Mouse (Mus musculus) cerebellum, adult 9-10 months (tissue): ENCODE results near the gene Ankmy1.

Source experiments
- DNase-seq: peaks from one replicate; pipeline ENCODE4 v3.0.0; 2022

Ankmy1 gene

DNA sequence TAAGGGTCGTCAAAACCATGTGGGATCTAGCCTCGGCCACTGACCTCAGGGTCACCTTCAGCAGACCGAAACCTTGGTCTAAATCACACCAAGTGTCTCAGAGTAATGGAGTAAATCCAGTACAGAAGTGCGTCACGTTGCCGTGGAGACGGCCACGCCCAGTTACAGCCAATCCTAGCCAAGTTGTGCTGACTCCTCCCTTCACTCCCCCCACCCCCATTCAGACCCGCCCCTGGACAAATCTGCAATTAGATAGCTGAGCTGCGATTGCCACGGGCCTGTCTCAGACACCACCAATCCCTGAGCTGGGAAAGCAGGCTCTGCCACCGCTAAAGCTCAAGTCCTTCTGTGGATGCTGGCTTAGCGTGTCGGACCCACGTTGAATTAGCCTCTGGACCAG, at the start of gene Ankmy1:
TSS of gene Ankmy1 (minus strand) at position 121 of the 400 bp plus-strand sequence.
- no peak for DNase-seq

GRCm38 (mm10) chr1:92950607-92951006, 47.9 kb upstream of the Ankmy1 start, which contains the start of gene Gpr35:
Gpr35 (plus strand) TSS chr1:92950865.
- no peak for DNase-seq

DNA sequence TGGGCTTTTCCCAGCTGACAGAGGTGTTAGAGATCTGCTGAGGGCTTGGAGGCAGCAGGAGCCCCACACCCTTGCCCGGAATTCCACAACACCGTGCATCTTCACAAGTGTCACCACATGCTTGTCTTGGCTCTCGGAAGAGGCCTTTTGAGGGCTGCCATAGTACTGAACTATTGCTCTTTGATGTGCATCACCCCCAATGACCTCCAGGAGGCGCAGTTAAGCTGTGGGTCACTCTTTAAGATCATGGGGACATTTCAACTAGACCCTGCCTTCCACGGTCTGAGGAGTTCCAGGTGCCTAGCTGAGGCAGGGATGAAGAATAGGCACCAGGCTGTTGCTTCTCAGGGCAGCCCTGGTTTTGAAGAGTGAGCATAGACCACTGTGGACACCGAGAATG, 46.7 kb upstream of the Ankmy1 start:
- no peak for DNase-seq

DNA sequence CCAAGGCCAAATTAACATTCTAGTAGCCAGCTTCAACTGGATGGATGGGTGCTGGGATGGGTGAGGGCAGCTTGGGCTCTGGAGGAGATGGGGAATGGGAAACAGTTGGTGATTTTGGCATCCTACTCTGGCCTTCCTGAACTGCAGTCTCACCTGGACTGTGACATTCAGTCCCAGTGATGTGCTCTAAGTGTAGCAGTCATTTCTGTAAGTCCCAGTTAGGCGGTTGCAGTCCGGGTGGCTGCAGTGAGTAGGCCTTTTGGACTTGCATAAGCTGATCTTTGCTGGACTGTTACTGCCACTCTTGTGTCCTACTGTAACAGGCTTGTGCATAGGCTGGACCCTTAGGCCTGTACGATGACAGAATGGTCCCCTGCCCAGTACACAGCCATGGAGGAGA, 45.3 kb upstream of the Ankmy1 start:
- DNase-seq, result no peak

DNA sequence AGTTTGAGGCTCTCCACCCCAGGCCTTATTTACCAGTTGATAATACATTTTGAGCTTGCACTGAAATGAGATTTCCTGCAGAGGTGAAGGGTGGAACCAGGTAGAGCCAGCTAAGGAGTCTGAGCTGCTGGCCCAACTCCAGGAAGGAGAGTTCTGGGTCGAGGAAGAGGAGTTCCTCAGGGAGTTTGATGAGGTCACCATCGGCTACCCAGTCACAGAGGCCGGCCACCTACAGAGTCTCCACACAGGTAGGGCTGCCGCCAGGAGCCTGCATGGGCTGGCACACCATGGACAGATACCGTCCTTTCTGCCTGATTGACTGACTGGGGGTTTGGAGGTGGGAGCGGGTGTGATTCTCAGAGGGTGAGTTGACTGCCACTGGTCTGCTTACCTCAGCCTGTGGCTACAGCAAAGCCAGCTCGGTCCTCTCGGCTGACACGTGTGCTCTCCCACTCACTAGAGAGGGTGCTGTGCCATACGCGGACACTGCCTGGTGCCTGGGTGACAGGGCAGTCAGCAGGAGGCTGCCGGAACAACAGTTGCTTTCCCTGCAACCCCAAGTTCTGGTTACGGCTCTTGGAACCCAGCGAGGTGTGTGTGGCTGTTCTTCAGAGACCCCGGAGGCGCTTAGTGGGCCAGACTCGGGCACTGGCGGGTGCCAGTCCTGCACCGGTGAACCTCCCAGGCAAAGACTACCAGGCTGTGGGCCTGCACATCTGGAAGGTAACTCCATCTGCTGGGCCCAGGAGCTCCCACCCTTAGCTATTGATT, 40.7 kb upstream of the Ankmy1 start:
- no peak for DNase-seq

- peak; percentile 66 for DNase-seq
Measured at GRCm38 (mm10) chr1:92939746-92940145, 37.0 kb upstream of the Ankmy1 start.

- DNase-seq, result no peak
Measured at GRCm38 (mm10) chr1:92937797-92938196, 35.1 kb upstream of the Ankmy1 start.

DNA sequence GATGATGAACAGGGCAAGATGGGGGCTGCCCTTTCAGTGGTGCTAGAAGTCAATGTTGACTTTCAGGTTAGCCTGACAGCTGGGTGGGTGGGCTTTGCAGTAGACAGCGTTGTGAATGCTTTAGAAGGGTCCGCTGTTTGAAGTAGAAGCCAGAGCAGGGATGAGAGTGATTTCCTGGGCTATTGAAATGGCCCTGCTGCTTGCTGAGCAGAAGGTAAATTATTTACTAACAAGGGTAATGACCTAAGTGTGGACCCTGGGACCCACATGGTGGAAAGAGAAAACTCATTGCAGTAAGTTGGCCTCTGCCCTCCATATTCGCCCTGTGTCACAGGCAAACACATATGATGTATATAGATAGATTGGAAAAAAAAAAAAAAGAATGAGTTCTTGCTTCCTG, 33.8 kb upstream of the Ankmy1 start:
- DNase-seq, result no peak

DNA sequence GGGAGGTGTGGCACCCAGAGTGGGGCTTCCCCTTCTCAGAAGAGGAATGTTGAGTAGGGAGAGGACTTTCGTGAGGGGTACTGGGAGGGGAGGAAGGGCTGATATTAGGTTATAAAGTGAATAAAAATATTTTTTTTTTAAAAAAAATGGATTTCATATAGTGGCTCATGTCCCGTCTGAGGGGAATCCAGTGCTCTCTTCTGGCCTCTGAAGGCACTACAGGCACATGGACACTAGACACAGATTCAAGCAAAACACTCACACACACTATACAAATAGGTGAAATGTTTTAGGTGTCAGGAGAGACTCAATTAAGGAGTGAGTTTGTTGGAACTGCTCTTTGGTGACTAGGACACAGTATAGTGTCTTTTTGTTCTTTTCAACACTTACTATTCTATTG, 33.3 kb upstream of the Ankmy1 start:
- no peak for DNase-seq

GRCm38 (mm10) chr1:92935054-92935962, 32.6 kb upstream of the Ankmy1 start:
- DNase-seq, result peak; percentile 67

GRCm38 (mm10) chr1:92934182-92934827, 31.6 kb upstream of the Ankmy1 start, which contains the start of gene Capn10:
Capn10 (plus strand) TSS chr1:92934376.
- DNase-seq, result peak; percentile 96

GRCm38 (mm10) chr1:92933611-92934010, 30.9 kb upstream of the Ankmy1 start:
- DNase-seq, result no peak

GRCm38 (mm10) chr1:92930171-92930706, 27.5 kb upstream of the Ankmy1 start:
- DNase-seq, result no peak

DNA sequence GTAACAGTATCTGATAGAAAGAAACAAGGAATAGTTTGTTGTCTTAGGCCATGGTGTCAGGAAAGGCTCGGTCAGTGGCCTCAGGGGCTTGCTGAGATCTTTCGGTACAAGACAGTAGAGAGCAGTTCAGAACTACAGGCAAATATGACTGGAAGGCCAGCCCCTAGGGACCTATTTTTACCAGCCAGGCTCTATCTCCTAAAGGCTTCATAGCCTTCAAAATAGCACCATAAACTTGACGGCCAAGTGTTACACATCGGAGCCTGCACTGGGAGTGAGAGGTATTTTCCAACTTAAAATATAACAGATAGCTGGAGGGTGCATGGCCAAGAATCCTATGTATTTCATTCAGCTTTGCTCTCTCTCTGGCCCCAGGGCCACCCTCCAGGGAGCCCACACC, 18.8 kb upstream of the Ankmy1 start:
- no peak for DNase-seq

GRCm38 (mm10) chr1:92920474-92921200, 17.9 kb upstream of the Ankmy1 start:
- DNase-seq, result no peak

- no peak for DNase-seq
Measured at GRCm38 (mm10) chr1:92919775-92920174, 17.1 kb upstream of the Ankmy1 start.

DNA sequence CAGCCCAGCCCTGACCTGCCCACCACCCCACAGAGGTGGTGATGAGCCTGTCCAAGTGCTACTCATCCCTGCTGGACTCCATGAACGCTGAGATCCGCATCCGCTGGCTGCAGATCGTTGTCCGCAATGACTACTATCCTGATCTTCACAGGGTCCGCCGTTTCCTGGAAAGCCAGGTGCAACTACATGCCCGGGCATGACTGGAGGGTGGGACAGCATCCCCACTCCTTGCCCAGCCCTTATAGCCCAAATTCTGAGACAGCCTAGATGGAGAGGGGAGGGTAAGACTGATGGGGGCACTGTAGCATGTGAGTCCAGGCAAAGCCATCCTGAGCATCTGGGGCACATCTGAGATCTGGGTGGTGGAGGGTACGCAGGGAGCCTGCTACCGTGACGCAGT, 16.4 kb upstream of the Ankmy1 start:
- no peak for DNase-seq

DNA sequence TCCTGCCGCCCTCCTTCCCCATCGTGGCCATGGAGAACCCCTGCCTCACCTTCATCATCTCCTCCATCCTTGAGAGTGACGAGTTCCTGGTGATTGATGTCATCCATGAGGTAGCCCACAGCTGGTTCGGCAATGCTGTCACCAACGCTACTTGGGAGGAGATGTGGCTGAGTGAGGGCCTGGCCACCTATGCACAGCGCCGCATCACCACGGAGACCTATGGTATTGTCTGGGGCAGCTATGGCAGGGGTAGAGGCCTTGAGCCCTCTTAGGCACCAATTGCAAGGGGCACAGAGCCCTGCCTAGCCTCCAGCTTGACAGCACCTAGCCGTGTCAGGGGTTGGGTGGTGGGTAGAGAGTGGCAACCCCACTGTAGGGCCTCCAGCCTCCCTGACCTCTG, 14.0 kb upstream of the Ankmy1 start:
- no peak for DNase-seq

GRCm38 (mm10) chr1:92914993-92915392, 12.3 kb upstream of the Ankmy1 start:
- no peak for DNase-seq

GRCm38 (mm10) chr1:92914239-92914638, 11.5 kb upstream of the Ankmy1 start:
- DNase-seq, result no peak

DNA sequence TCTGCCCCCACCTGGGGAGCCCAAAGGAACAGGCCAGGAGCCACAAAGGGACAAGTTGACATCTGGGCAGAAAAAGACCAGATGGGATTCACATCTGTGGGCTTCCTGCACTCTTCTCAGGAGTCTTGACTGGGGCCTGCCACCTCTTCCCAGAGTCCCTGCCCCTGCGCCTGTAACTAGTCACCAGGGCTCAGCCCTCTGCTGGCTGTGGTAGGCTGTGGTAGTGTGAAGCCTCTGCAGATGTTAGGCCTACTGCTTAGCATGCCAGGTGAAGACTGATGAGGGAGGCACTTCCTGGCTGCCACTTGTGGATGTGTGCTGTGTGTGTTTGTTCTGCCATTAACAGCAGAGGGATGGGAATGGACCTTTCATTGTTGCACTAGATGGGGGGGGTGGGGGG, 9.6 kb upstream of the Ankmy1 start:
- DNase-seq, result no peak

- no peak for DNase-seq
Measured at GRCm38 (mm10) chr1:92911721-92912138, 9.0 kb upstream of the Ankmy1 start.
